Mouse (Mus musculus) monocyte, adult 5-6 weeks (primary cell): ENCODE measurements around the gene Fam71e1. TPM values are rescaled to one million over a fixed set of nuclear protein-coding genes. Genes with fewer than 3 reads are reported as not detected.

Experiments
- ATAC-seq: fragments of 153-309, 156-312 bp; replicated peaks from 2 replicates; pipeline ENCODE4 v1.8.0; 2017; ENCODE audit warnings: mild to moderate bottlenecking; ENCODE audit not compliant: low TSS enrichment, insufficient number of reproducible peaks, severe bottlenecking, poor library complexity, low FRiP score
- total RNA-seq: library from RNA; stranded (forward); fragments of 200-1000, 200-491, 200-594 nt; gene quantifications from 3 replicates; pipeline ENCODE4 v1.2.3, GENCODE M21; 2017

Fam71e1 gene
- total RNA-seq, 1 experiment from 2014 or later = not detected

- ATAC-seq = no peak
These were observed 4.1 kb upstream of the Fam71e1 start for GRCm38 (mm10) chr7:44492166-44492826.

- no peak for ATAC-seq
These were observed 1.7 kb upstream of the Fam71e1 start for GRCm38 (mm10) chr7:44494681-44495080.

GRCm38 (mm10) chr7:44495086-44495485 lies 1.3 kb upstream of the Fam71e1 start:
- ATAC-seq = no peak

GRCm38 (mm10) chr7:44496771-44497109 lies 359 bp downstream of the Fam71e1 start:
- no peak for ATAC-seq

- no peak for ATAC-seq
These were observed 1.1 kb downstream of the Fam71e1 start for GRCm38 (mm10) chr7:44497361-44498055.

- no peak for ATAC-seq
These were observed 2.5 kb downstream of the Fam71e1 start for GRCm38 (mm10) chr7:44498922-44499321.

GRCm38 (mm10) chr7:44500046-44500445 lies 3.7 kb downstream of the Fam71e1 start:
- ATAC-seq = no peak

GRCm38 (mm10) chr7:44501563-44502115 lies 5.3 kb downstream of the Fam71e1 start:
- peak; percentile 48; the same call in 1 of the 2 replicates for ATAC-seq

GRCm38 (mm10) chr7:44507491-44507890 lies 11.1 kb downstream of the Fam71e1 start:
- no peak for ATAC-seq

GRCm38 (mm10) chr7:44519240-44519913 lies 23.0 kb downstream of the Fam71e1 start:
- ATAC-seq = no peak

GRCm38 (mm10) chr7:44520990-44521389 lies 24.6 kb downstream of the Fam71e1 start:
- ATAC-seq = no peak

- 0 out of 2 replicates have a peak, but pooled peaks have one; percentile 23 for ATAC-seq
These were observed 25.3 kb downstream of the Fam71e1 start for GRCm38 (mm10) chr7:44521710-44522109.

- no peak for ATAC-seq
These were observed 26.7 kb downstream of the Fam71e1 start for GRCm38 (mm10) chr7:44523056-44523455.

- ATAC-seq = no peak
These were observed 28.1 kb downstream of the Fam71e1 start, which contains the start of gene Mybpc2 for GRCm38 (mm10) chr7:44524502-44524901. TSS of gene Mybpc2 (minus strand) at chr7:44524656.

- no peak for ATAC-seq
These were observed 28.9 kb downstream of the Fam71e1 start for GRCm38 (mm10) chr7:44525126-44525832.

- no peak for ATAC-seq
These were observed 30.2 kb downstream of the Fam71e1 start for GRCm38 (mm10) chr7:44526414-44527154.

GRCm38 (mm10) chr7:44527483-44528398 lies 31.4 kb downstream of the Fam71e1 start:
- ATAC-seq = peak; percentile 72
